Mouse (Mus musculus): ENCODE data around the gene Epb41l5. TPM values are rescaled to one million over a fixed set of nuclear protein-coding genes. Genes with fewer than 3 reads are reported as not detected.

Gene Epb41l5
- polyA plus RNA-seq, 1 experiment: 33.3 TPM

DNA sequence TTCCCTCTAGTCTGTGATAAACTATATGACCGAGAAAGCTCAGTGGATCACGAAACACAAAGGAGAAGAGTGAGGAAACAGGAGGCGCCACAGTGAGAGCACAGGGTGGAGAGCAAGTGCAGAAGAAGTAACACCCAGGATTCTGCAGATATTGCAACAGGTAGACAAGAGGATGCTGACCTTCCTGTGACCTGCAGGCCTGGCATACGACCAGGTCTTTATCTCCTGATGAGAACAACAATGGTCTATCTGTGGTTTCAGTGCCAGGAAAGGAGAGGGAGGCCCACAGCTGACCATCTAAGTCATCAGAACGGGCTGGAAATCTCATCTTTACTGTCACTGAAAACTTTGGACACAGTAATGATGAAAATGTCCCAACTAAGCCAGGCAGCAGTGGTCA, 93.1 kb downstream of the Epb41l5 start:
- H3K27me3 ChIP-seq (replicated peaks; ENCODE audit: control insufficient read depth, insufficient read depth, low read length): no peaks in the 10 kb centered on the region
- DNase-seq: no peak
- peaks cover 13% of the 10 kb centered on the region; the same call in 1 of the 2 replicates for H3K4me1 ChIP-seq (ENCODE audit: control insufficient read depth, insufficient read depth, low read length)
- no peak overlapping the region for H3K4me3 ChIP-seq (ENCODE audit: insufficient read depth, low read depth, low read length)
- H3K27ac ChIP-seq (ENCODE audit: insufficient read depth, low read depth, low read length): no peak overlapping the region
- 77% methylated on average over 5 of the region's 5 CpGs for WGBS
- TF ChIP-seq POLR2A (IDR thresholded peaks at IDR 0.05; ENCODE audit: low read depth, low read length): no peak
- no peak for TF ChIP-seq CTCF (conservative IDR thresholded peaks at IDR 0.05; ENCODE audit: insufficient read depth, insufficient read length, low read depth, low read length)
- H3K36me3 ChIP-seq (ENCODE audit: control insufficient read depth, insufficient read depth, low read length): no peaks in the 10 kb centered on the region

DNA sequence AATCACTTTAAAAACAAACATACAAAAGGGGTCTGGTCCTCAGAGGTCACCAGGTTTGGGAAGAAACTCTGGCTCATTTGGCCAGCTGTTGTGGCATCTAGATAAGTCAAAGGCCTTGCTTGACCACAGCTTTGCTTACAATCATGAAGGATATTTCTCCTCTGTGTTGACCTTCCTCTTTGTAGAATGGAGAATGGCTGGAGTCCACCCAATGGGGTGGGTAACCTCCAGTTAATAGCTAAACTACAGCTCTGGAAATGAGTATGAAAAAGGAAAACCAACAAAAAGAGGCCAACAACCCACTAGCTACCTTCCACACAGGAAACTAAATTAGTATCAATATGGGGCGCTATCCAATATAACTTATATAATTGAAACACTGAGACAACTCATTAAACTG, 97.1 kb downstream of the Epb41l5 start:
- Histone ChIP-seq H3K36me3 (ENCODE audit: control insufficient read depth, insufficient read depth, low read length) (no peaks in the 10 kb centered on the region), H3K27me3 (replicated peaks; ENCODE audit: control insufficient read depth, insufficient read depth, low read length) (no peaks in the 10 kb centered on the region), H3K4me1 (ENCODE audit: control insufficient read depth, insufficient read depth, low read length) (peaks cover 9% of the 10 kb centered on the region; the same call in 1 of the 2 replicates), H3K27ac (ENCODE audit: insufficient read depth, low read depth, low read length) (peak overlapping the region; percentile 76; the same call in 1 of the 2 replicates), H3K4me3 (ENCODE audit: insufficient read depth, low read depth, low read length) (no peak overlapping the region)
- 93% methylated on average over 1 of the region's 1 CpGs for WGBS
- DNase-seq: peak; percentile 77
- TF ChIP-seq POLR2A (IDR thresholded peaks at IDR 0.05; ENCODE audit: low read depth, low read length) (no peak), CTCF (conservative IDR thresholded peaks at IDR 0.05; ENCODE audit: insufficient read depth, insufficient read length, low read depth, low read length) (no peak)

- 98% methylated on average over 2 of the region's 2 CpGs for WGBS
- Histone ChIP-seq H3K36me3 (ENCODE audit: control insufficient read depth, insufficient read depth, low read length) (no peaks in the 10 kb centered on the region), H3K4me3 (ENCODE audit: insufficient read depth, low read depth, low read length) (no peak overlapping the region)
Observed at GRCm38 (mm10) chr1:119550064-119550463, 98.7 kb downstream of the Epb41l5 start.

GRCm38 (mm10) chr1:119549327-119549689, 99.5 kb downstream of the Epb41l5 start:
- DNase-seq: no peak
- TF ChIP-seq CTCF (conservative IDR thresholded peaks at IDR 0.05; ENCODE audit: insufficient read depth, insufficient read length, low read depth, low read length) (no peak), POLR2A (IDR thresholded peaks at IDR 0.05; ENCODE audit: low read depth, low read length) (no peak)
- Histone ChIP-seq H3K36me3 (ENCODE audit: control insufficient read depth, insufficient read depth, low read length) (no peaks in the 10 kb centered on the region), H3K27ac (ENCODE audit: insufficient read depth, low read depth, low read length) (no peak overlapping the region), H3K4me1 (ENCODE audit: control insufficient read depth, insufficient read depth, low read length) (peaks cover 9% of the 10 kb centered on the region; the same call in 1 of the 2 replicates), H3K27me3 (replicated peaks; ENCODE audit: control insufficient read depth, insufficient read depth, low read length) (no peaks in the 10 kb centered on the region), H3K4me3 (ENCODE audit: insufficient read depth, low read depth, low read length) (no peak overlapping the region)
- WGBS: 90% methylated on average over 7 of the region's 7 CpGs

More at GRCm38 (mm10) chr1:119550064-119550463, 98.7 kb downstream of the Epb41l5 start:
- no peak for DNase-seq
- Histone ChIP-seq H3K4me1 (ENCODE audit: control insufficient read depth, insufficient read depth, low read length) (peaks cover 9% of the 10 kb centered on the region; the same call in 1 of the 2 replicates), H3K27me3 (replicated peaks; ENCODE audit: control insufficient read depth, insufficient read depth, low read length) (no peaks in the 10 kb centered on the region), H3K27ac (ENCODE audit: insufficient read depth, low read depth, low read length) (no peak overlapping the region)
- TF ChIP-seq CTCF (conservative IDR thresholded peaks at IDR 0.05; ENCODE audit: insufficient read depth, insufficient read length, low read depth, low read length) (no peak), POLR2A (IDR thresholded peaks at IDR 0.05; ENCODE audit: low read depth, low read length) (no peak)

GRCm38 (mm10) chr1:119548668-119549326, 100.0 kb downstream of the Epb41l5 start:
- no peak for TF ChIP-seq POLR2A (IDR thresholded peaks at IDR 0.05; ENCODE audit: low read depth, low read length)
- TF ChIP-seq CTCF (conservative IDR thresholded peaks at IDR 0.05; ENCODE audit: insufficient read depth, insufficient read length, low read depth, low read length): peak; percentile 75
- Histone ChIP-seq H3K27me3 (replicated peaks; ENCODE audit: control insufficient read depth, insufficient read depth, low read length) (no peaks in the 10 kb centered on the region), H3K4me1 (ENCODE audit: control insufficient read depth, insufficient read depth, low read length) (peaks cover 9% of the 10 kb centered on the region; the same call in 1 of the 2 replicates), H3K27ac (ENCODE audit: insufficient read depth, low read depth, low read length) (no peak overlapping the region), H3K36me3 (ENCODE audit: control insufficient read depth, insufficient read depth, low read length) (no peaks in the 10 kb centered on the region), H3K4me3 (ENCODE audit: insufficient read depth, low read depth, low read length) (no peak overlapping the region)
- DNase-seq: peak; percentile 88
- WGBS: 63% methylated on average over 7 of the region's 7 CpGs

GRCm38 (mm10) chr1:119546490-119546889, 102.3 kb downstream of the Epb41l5 start:
- no peaks in the 10 kb centered on the region for H3K36me3 ChIP-seq (ENCODE audit: control insufficient read depth, insufficient read depth, low read length)
- no peaks in the 10 kb centered on the region for H3K27me3 ChIP-seq (replicated peaks; ENCODE audit: control insufficient read depth, insufficient read depth, low read length)
- no peak overlapping the region for H3K27ac ChIP-seq (ENCODE audit: insufficient read depth, low read depth, low read length)
- H3K4me3 ChIP-seq (ENCODE audit: insufficient read depth, low read depth, low read length): no peak overlapping the region
- 92% methylated on average over 3 of the region's 3 CpGs for whole genome bisulfite sequencing
- DNase-seq: no peak
- peaks cover 15% of the 10 kb centered on the region; the same call in 1 of the 2 replicates for H3K4me1 ChIP-seq (ENCODE audit: control insufficient read depth, insufficient read depth, low read length)
- TF ChIP-seq CTCF (conservative IDR thresholded peaks at IDR 0.05; ENCODE audit: insufficient read depth, insufficient read length, low read depth, low read length) (no peak), POLR2A (IDR thresholded peaks at IDR 0.05; ENCODE audit: low read depth, low read length) (no peak)

DNA sequence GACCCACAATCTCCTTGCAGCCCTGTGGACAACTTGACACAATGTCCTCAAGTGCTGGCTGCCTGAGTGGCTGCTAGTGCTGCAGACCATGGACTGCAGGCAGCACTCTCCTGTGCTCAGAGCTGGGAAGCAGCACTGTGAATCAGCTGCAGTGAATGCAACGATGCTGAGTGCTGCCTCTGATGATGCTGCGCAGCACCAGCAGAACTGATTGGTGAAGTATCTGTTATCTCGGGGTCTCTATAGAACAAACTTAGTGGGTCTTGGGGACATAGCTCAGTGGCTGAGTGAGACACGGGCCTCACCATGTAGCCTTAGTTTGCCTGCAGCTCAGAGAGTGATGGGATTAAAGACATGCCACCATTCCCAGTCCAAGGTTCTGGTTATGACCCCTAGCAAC, 103.1 kb downstream of the Epb41l5 start:
- no peak for TF ChIP-seq CTCF (conservative IDR thresholded peaks at IDR 0.05; ENCODE audit: insufficient read depth, insufficient read length, low read depth, low read length)
- no peak for TF ChIP-seq POLR2A (IDR thresholded peaks at IDR 0.05; ENCODE audit: low read depth, low read length)
- no peak overlapping the region for H3K27ac ChIP-seq (ENCODE audit: insufficient read depth, low read depth, low read length)
- H3K4me3 ChIP-seq (ENCODE audit: insufficient read depth, low read depth, low read length): no peak overlapping the region
- DNase-seq: no peak
- H3K27me3 ChIP-seq (replicated peaks; ENCODE audit: control insufficient read depth, insufficient read depth, low read length): no peaks in the 10 kb centered on the region
- 91% methylated on average over 4 of the region's 4 CpGs for whole genome bisulfite sequencing
- H3K4me1 ChIP-seq (ENCODE audit: control insufficient read depth, insufficient read depth, low read length): peaks cover 13% of the 10 kb centered on the region; the same call in 1 of the 2 replicates
- H3K36me3 ChIP-seq (ENCODE audit: control insufficient read depth, insufficient read depth, low read length): no peaks in the 10 kb centered on the region

Data from kidney, adult 2 months (tissue).